Mouse (Mus musculus): ENCODE data around the gene Ankfn1.

Ankfn1 gene

DNA sequence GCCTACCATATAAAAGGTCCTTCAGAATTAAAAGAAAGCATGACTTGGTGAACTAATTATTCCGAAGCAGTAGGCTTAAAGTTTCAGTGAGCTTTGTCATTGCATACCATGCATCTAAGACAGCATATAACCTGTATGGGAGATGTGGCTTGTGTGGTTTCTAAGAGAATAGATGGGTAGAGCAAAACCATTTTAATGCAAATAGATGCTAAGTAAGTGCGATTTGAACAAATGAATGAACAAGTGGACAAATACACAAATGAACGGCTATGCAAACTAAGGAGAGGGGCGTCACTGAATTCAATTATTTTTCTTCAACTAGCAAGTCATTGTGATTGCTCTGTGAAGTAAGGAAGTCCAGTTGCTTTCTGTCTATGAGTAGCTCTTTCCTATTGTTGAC lies 198.3 kb downstream of the Ankfn1 start:
- DNase-seq (ENCODE audit: low spot score in 2 of 2) = no peak

DNA sequence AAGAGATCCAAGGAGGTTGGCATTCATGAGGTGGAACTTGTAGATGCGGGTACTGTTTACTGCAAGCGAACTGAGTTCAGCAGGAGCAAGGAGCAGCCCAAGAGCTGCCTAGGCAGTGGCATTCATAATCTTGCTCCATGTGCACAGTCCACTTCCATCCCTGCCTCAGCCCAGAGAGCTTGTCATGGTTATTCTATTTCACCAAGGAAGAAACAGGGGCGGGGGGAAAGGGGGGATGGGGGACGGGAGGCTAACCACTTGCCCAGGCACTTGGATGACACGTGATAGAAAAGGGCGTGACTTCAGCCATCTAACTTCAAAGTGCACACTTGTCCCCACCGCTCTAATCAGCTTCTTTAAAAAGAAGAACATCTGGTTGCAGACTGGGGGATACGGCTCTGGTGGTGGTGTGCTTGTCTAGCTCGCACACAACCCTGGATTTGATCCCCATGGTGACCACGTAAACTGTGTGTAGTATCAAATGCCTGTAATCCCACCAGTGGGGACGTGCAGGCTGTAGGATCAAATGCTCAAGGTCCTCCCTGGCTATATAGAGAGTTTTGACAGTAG lies 203.1 kb downstream of the Ankfn1 start:
- DNase-seq (ENCODE audit: low spot score in 2 of 2) = no peak

- DNase-seq (ENCODE audit: low spot score in 2 of 2) = no peak
Measured at GRCm38 (mm10) chr11:89569391-89570145, 207.9 kb downstream of the Ankfn1 start.

- DNase-seq (ENCODE audit: low spot score in 2 of 2) = no peak
Measured at GRCm38 (mm10) chr11:89568246-89568645, 209.2 kb downstream of the Ankfn1 start.

- DNase-seq (ENCODE audit: low spot score in 2 of 2) = no peak
Measured at GRCm38 (mm10) chr11:89551441-89551840, 226.0 kb downstream of the Ankfn1 start.

DNA sequence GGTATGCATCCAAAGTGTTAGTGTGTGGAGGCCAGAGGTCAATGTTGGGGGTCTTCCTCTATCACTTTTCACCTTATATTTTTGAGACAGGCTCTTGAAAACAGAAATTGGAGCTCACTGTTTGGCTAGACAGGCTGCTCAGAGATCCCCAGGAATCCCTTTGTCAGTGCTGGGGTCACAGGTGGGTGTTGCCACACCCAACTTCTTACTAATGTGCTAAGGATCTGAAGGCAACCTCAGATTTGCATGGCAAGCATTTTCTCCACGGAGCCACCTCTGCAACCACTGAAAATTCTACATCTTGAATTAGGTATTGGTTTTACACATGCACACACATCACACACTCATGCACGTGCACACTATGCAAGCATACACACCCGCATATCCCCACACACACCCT lies 226.5 kb downstream of the Ankfn1 start:
- no peak for DNase-seq (ENCODE audit: low spot score in 2 of 2)

- DNase-seq (ENCODE audit: low spot score in 2 of 2) = no peak
Measured at GRCm38 (mm10) chr11:89548786-89549185, 228.7 kb downstream of the Ankfn1 start.

GRCm38 (mm10) chr11:89546164-89546563 lies 231.3 kb downstream of the Ankfn1 start:
- DNase-seq (ENCODE audit: low spot score in 2 of 2) = peak in 1 of 2 experiments; percentile 19

DNA sequence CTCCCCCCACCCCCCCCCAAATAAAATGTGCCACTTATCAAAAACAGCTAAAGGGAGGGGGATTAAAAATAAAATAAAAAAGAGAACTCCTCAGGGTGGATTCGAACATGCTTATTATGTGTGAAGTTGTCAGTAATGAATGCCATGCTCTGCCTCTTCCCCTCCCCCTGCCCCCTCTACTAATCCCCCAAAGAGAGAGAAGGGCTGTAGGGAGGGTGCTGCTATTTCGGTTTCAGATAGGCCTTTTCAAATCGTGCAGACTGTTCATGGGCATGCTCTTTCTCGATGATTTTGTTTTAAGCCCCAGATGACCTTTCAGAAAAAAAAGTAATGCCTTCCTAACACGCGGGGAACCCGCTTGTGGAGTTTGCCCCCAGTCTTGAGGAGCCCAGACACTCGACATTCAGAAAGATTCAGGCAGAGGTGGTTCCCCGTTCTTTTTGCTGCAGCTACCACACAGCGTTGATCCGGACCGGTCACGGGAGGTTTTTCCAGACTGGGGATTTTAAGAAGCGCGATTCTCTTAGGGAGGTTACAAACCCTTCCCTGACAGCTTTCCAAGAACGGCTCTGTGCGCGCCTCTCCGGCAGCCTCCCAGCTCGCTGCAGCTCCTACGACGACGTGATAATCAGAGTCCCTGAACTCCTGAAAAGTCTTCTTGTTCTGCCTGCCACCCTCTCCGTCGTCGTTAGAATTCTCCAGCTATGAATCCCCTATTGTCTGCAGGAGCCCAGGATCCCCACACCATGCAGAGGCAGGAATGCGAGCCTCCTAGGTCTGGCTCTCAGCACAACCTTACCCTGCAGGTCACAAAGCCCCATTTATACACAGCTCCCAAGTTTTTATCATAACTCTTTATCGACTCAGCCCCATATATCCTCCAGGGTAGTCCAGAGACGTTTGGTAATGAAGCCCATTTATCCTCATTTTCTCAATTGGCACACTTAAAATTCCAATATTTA lies 232.3 kb downstream of the Ankfn1 start:
- no peak for DNase-seq (ENCODE audit: low spot score in 2 of 2)

DNA sequence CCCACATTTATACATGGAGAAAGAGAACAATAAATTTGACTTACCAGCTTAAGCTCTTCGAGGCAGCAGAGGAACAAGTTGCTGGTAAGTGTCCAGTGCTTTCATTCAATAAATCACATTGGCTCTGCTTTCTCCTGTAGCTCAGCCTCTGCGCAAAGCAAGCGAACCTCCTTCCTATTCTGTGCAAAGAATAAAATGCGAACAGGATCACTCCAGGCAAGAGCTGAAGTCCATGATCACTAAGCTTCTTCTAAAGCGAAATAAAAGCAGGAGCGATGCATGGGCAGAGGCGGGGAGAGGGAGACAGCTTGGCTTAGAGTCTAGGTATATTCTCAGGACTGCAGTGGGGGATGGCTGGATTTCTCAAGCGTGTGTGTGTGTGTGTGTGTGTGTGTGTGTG lies 239.1 kb downstream of the Ankfn1 start:
- DNase-seq (ENCODE audit: low spot score in 2 of 2) = no peak

GRCm38 (mm10) chr11:89527800-89528430 lies 249.5 kb downstream of the Ankfn1 start:
- no peak for DNase-seq (ENCODE audit: low spot score in 2 of 2)

GRCm38 (mm10) chr11:89515501-89515901 lies 262.0 kb downstream of the Ankfn1 start:
- no peak for DNase-seq (ENCODE audit: low spot score in 2 of 2)

DNA sequence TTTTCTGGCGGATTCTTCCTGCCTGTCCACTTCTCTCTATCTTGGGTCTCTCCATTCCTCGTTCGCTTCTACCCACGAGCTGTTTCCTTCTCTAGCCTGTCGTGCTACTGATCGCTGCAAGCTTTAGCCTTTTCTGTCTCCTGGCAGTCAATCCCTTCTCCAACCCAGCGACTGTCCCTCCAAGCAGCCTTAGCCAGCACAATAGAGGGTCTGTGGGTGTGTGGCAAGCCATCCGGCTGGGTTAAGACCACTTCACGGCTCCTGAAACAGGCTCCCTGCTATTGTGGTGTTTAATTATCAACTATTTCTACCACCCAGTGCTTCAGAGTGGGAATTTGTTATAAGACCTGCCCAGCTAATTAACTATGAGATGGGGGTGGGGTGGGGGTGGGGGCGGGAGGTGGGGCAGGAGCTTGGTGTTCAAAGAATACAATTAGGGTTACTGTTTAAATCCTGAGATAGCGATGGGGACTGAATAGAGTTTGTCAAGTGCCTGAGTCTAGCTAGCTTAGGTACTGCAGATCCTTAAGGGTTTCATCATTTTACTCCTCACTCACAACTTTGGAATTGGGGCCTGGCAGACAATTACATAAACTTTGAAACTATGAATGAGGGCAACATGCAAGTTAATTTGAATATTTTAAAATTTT lies 268.7 kb downstream of the Ankfn1 start:
- DNase-seq (ENCODE audit: low spot score in 2 of 2) = no peak

DNA sequence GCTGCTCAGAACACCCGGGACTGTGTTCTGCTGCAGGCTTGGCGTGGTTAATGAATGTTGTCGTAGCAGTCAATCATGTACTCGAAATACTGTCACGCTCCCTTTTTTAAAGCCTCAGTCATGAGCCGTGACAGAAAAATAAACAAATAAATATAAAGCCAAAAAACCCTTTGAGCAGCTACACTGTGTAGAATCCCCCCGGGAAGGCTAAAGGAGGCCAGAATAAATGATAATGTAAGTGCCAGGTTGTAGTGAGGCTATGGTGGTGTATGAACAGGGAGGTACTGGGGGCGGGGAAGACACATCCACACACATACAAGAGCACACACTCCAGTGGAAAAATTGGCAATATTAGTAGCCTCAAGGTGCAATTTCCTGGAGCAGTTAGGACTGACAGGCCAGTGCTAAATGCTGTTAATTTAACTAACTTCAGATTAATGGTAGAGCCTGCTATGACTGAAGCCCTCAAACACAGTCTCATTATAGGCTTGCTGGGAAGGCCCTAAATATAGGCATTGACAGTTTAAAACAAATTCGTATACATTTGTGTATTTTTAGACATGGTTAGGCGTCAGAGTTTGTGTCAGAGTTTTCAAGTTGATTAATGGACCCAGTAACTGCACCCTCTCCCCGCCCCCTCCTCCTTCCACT lies 270.7 kb downstream of the Ankfn1 start:
- DNase-seq (ENCODE audit: low spot score in 2 of 2) = no peak

GRCm38 (mm10) chr11:89505046-89505445 lies 272.4 kb downstream of the Ankfn1 start:
- no peak for DNase-seq (ENCODE audit: low spot score in 2 of 2)

- no peak for DNase-seq (ENCODE audit: low spot score in 2 of 2)
Measured at GRCm38 (mm10) chr11:89501796-89502195, 275.7 kb downstream of the Ankfn1 start.

DNA sequence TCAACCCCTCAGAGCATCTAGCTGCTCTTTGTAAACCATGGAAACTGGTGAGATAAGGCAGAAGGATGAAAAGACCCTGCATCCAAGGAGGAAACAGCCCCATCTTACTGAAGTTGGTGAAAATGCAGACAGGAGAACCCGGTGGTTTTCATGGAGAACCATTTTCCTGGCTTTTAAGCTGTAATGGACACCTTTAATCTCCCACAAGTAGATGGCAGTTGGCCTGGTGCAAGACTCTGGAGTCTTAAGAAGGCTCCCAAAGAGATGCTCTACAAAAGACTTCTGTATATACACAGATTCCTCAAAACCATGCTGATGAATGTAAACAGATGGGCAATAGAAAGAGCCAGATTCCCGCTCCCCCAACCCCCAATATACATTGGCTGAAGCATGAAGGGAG lies 276.5 kb downstream of the Ankfn1 start:
- no peak for DNase-seq (ENCODE audit: low spot score in 2 of 2)

GRCm38 (mm10) chr11:89481084-89481483 lies 296.4 kb downstream of the Ankfn1 start:
- no peak for DNase-seq (ENCODE audit: low spot score in 2 of 2)

DNA sequence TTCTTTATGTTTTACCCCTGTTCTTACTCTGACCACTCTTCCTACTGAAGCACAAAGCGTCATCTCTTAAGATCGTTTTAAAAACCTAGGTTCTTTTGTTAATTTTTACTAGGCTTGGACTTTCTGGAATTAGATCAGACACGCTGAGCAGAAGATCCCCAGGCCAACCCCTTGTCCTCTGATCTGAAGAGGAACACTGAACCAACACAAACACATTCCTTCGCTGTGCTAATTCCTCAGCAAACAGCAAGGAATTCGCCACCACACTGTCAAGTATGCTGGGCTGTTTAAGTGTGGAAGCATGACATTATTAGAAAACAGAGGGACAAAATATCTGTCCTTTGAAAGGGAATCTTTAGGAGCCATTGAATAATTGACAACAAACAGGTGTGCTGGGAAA lies 300.5 kb downstream of the Ankfn1 start:
- no peak for DNase-seq (ENCODE audit: low spot score in 2 of 2)

DNA sequence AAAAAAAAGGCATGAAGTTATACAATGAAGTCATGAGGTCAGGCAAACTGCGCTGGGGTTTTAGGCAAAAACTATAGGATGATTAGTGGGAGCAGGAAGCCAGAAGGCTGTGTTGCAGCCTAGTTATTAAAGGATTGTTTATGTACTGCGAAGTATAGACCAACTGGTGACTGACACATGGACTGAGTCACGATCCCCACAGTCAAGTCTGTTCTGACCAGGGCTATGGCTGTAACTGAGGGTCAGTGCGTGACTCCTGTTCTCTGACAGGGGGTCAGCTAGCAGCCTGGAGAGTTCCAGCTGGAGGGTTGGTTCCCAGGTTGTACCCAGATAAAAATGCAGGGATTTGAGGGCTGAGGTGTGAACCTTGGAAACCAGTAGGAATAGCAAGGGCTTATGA lies 301.4 kb downstream of the Ankfn1 start:
- DNase-seq (ENCODE audit: low spot score in 2 of 2) = no peak

- DNase-seq (ENCODE audit: low spot score in 2 of 2) = no peak
Measured at GRCm38 (mm10) chr11:89472871-89473270, 304.6 kb downstream of the Ankfn1 start.

All from frontal cortex, postnatal 14 days (tissue).